Mouse (Mus musculus): ENCODE measurements at regions not wholly inside any gene's neighbourhood (a gene's known extent, or its start where the extent isn't known, plus 50 kb on each side); places are given as distances from the start of the nearest gene placed in this dataset.
A peak's percentile ranks its signal among the peaks of the same experiment; 100 is the strongest.

DNA sequence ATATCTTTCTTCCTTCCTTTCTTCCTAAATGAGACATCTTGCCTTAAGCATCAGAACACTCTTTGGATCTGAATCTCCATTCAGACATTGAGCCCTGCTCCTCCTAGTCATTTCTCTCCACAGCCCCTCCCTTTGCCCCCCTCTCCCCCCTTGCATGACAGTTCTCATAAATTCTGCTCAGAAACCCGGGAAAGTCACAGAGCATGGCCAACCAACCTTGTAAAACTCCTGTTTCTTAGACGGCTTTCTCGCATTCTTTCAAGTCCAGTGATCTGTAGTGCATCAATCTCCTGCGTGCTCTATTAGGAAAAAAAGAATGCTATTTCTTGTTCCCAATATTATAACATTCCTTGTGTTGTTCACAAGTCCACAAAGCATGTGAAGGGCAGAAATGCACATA lies 124.6 kb downstream of the Ugt8a start:
- no peak for ATAC-seq (replicated peaks; ENCODE audit: poor library complexity, severe bottlenecking)

DNA sequence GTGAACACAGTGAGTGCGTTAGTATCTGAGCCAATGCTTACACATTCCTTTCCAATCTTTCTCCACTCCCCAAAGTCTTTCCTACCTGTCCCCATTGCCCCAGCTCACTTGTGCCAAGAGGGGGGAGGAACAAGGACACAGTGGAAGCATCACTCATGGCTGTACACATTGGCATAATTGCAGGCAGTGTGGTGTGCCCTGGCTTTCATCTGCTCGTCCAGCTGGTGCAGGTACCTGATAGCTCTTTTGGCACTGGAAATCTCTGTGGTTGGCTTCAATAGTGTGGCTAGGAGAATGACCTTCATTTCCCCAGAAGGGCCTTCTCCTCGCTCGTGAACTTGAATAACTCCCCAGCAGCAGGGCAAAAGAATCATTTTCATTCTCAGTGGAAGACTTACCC lies 125.6 kb downstream of the Ugt8a start:
- ATAC-seq (replicated peaks; ENCODE audit: poor library complexity, severe bottlenecking): no peak

DNA sequence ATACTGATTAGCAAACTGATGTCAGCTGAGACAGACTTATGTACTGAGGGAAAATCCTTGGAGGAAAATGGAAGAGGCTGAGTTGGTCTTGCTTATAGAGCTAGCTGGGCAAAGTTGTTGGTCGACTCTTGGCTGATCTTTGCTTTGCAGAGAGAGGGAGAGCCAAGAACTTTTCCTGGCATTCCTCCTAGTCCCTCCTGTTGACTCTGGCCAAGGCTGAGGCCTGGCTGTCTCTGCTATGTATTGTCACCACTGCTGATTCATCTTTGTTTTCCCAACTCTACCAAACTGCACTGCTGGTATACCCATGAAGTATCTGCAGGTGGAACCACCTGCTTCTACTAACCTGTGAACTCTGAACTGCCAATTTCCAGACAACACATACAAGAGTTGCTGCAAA lies 143.8 kb downstream of the Ugt8a start:
- ATAC-seq (replicated peaks; ENCODE audit: poor library complexity, severe bottlenecking): no peak

DNA sequence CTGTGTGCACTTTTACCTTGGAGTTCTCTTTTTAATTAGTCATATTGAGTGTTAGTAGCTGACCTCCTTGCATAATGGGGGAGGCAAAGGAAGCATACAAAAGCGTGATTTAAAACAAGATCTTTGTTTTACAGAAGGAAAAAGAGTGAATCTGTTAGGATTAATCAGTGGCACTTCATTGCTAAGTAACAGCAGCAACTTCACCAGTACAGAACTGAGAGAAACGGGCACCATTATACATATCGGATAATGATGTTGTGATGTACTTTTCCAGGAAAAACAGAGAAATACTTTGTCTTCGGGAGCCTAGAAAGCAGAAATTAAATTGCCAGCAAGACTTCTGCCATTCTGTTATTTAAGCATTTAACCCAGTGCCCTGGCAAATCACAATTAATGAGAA lies 157.1 kb downstream of the Ugt8a start:
- ATAC-seq (replicated peaks; ENCODE audit: poor library complexity, severe bottlenecking): no peak

DNA sequence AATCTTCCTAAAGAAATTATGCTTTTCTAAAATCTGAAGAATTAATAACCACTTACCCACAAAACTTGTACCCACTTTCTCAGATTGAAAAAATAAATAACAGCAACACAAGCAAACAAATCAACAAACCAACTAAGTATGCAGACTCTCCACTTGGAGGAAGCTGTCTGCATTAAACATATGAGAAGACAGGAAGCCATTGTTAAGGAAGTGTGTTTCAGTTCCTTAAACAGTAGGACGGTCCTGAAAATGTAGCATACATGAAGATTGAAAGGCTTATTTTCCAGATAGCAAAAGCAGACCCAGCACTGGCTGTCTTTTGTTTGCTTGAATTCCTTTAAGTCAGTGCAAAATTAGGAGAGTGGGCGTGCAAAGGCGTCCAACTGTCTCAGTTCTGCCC lies 158.2 kb downstream of the Ugt8a start:
- ATAC-seq (replicated peaks; ENCODE audit: poor library complexity, severe bottlenecking): peak; percentile 55; the same call in 1 of the 2 replicates
